Mouse (Mus musculus): ENCODE measurements around the gene Rnh1.

Rnh1 gene

GRCm38 (mm10) chr7:141172116-141173006 lies at the start of gene Rnh1:
Rnh1 (minus strand) TSS chr7:141172857.
- peak; percentile 91 for DNase-seq (ENCODE audit: low spot score in 2 of 2)

GRCm38 (mm10) chr7:141222126-141222467 lies 49.4 kb upstream of the Rnh1 start:
- no peak for DNase-seq (ENCODE audit: low spot score in 2 of 2)

DNA sequence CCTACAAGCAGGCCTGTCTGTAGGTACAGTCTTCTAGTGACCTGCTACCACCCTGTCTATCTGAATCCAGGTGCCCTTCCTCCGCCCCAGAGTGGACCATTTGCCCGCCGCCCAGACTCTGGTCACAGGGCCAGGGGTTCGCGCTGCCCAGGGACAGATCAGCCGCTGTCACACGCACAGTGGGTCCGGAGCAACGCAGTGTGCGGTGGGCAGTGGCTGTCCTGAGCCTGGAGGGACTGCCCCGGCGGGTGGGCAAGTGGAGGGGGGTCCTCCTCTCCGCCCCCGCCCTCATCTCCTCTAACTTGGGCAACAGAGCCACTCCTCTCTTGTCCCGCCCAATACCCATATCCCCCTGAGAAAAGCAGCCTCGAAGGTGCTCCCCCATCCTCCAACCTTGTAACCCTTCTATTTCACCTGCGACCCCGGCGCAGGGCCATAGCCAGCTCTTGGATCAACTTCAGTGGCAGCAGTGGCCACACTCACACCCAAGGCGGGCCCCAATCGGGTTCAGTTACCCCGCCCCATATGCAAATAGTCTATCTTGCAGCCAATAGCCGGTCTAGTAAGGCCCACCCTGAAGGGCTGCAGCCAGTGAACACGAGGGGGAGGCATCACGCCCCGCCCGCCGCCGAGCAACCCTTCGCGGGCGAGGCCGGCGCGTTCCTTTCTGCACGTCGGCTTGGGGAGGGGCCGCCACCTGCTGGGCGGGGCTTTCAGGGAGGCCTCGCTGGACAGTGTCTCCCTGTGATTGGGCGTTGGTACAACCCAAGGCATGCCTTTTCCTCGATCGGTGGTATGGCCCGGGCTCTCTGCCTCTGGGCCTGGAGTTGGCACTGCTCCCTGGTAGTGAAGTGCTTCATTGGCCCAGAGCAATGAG lies 48.8 kb upstream of the Rnh1 start:
- peak; percentile 90 to 93 for DNase-seq (ENCODE audit: low spot score in 2 of 2)

DNA sequence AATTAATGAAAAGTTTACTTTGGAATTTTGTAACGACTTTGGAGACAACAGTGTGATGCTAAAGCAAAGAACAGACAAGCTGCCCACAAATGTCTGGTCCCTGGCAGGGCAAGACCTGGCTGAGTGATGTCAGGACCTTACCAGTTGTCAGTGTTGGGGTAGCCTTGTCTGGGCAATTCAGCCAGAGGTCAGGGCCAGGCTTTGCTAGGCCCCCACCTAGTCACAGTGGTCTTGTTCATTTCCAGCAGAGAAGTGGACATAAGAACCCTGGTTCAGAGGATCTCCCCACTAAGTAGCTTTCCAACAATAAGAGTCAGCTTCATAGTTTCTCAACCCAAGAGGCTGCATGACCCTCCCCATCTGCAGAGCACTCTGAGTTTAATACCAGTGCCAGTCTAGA lies 47.7 kb upstream of the Rnh1 start:
- no peak for DNase-seq (ENCODE audit: low spot score in 2 of 2)

GRCm38 (mm10) chr7:141219558-141220099 lies 47.0 kb upstream of the Rnh1 start:
- DNase-seq (ENCODE audit: low spot score in 2 of 2) = no peak

- DNase-seq (ENCODE audit: low spot score in 2 of 2) = no peak
Measured at GRCm38 (mm10) chr7:141218557-141219133, 46.0 kb upstream of the Rnh1 start.

DNA sequence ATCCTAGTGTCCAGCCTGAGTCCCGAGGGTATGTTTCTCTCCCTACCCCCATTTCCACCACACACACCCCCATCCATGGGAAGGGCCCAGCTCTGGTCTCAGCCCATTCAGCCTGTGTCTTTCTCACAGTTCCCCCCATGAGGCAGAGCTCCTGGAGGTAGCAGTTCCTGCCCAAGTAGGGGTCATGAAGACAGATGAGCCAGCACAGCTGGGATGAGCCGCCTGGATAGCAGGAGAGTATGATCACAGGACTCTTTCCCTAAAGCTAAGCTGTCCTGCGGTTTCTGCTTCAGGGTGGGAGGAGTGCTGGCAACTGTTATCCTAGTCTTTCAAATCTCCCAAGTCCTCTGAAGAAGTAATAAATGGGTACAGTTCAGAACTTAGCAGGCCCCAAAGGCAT lies 45.5 kb upstream of the Rnh1 start:
- no peak for DNase-seq (ENCODE audit: low spot score in 2 of 2)

GRCm38 (mm10) chr7:141217343-141218013 lies 44.8 kb upstream of the Rnh1 start:
- DNase-seq (ENCODE audit: low spot score in 2 of 2) = no peak

GRCm38 (mm10) chr7:141216894-141217293 lies 44.2 kb upstream of the Rnh1 start:
- no peak for DNase-seq (ENCODE audit: low spot score in 2 of 2)

- DNase-seq (ENCODE audit: low spot score in 2 of 2) = no peak
Measured at GRCm38 (mm10) chr7:141215880-141216733, 43.5 kb upstream of the Rnh1 start.

- peak; percentile 71 to 74 for DNase-seq (ENCODE audit: low spot score in 2 of 2)
Measured at GRCm38 (mm10) chr7:141215101-141215879, 42.6 kb upstream of the Rnh1 start, which contains the start of gene Rassf7. Rassf7 (plus strand) TSS chr7:141215860.

DNA sequence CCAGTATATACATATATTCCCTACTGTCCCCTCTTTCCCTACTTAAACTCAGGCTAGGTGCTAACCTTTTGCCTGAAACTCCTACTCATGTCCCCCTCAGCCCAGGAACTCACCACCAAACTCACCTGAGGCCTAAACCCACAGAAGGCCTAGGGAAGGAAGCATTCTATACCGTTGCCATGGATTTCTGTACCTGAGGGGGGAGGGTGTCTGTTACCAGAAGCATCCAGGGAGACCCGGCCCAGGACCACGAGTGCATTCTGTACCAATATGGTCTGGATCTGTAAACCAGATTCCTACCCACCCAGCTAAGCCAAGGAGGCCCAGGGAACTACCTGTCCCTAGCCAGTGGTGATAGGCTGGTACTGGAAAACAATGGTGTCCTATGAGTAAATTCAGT lies 41.7 kb upstream of the Rnh1 start:
- DNase-seq (ENCODE audit: low spot score in 2 of 2) = no peak

DNA sequence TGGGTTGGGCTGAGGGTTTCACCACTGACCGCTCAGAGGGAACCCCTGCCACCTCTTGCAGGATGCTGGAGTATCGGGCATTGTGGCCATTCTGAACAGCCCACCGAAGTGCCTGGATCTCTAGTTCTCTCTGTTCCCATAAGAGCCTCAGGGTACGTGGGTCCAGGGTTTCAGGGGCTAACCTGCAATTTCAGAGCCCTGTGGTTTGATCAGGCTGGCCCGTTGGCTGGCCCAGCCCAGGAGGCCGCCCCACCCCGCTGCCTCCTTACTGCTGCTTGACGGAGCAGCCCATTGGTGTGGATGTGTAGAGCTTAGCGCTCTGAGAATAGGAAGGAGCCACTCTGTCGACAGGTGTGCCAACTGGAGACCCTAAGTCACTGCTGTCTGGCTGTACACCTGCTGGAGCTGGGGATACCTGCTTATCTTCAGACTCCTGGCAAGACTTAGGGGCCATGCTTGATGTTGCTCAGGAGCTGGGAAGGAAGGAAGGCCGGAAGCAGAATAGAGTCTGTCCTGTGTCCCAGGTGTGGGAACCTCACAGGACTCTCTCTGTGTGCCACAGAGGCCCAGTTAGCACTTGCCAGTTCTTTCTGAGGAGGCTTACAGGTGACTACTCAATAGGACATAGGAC lies 41.1 kb upstream of the Rnh1 start, which contains the start of gene Lmntd2:
Gene Lmntd2 (minus strand): TSS at position 476 of the 631 bp plus-strand sequence.
- no peak for DNase-seq (ENCODE audit: low spot score in 2 of 2)

DNA sequence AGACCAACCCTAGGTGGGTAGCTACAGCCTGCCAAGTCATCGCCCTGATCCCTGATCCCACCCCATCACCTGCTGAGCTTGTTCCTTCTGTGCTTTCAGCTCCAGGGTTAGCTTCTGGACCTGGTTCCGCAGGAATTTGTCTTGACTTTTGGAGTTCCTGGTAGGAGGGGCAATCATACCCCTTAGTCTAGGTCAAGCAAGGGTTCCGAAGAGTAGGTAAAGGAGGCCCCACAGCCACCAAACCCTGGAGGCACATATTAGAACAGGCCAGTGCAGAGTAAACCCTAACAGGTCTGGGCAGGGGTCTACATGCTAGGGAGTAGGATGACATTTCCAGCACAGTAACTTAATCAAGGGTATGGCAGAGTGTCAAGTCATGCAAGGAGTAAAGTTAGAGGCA lies 40.5 kb upstream of the Rnh1 start:
- no peak for DNase-seq (ENCODE audit: low spot score in 2 of 2)

- DNase-seq (ENCODE audit: low spot score in 2 of 2) = no peak
Measured at GRCm38 (mm10) chr7:141210606-141211131, 38.0 kb upstream of the Rnh1 start.

GRCm38 (mm10) chr7:141210137-141210536 lies 37.5 kb upstream of the Rnh1 start:
- no peak for DNase-seq (ENCODE audit: low spot score in 2 of 2)

DNA sequence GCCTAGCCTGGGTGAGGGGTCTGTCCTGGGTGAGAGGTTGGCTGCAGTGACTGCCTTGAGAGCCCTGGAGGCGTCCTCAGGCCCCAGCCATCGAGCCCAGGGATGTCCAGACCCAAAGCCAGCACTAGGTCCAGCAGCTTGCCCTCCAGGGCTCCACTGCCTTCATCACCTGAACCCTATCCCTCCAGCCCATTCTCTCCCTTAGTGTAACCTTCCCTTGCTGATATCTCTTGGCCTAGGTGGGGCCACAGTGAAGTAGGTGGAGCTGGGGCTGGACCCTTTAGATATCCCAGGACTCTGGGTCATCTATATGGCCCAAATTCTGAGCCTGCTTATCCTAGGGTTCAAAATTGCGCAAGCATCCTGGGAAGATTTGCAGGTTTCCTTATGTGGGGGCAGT lies 36.9 kb upstream of the Rnh1 start:
- DNase-seq (ENCODE audit: low spot score in 2 of 2) = no peak

DNA sequence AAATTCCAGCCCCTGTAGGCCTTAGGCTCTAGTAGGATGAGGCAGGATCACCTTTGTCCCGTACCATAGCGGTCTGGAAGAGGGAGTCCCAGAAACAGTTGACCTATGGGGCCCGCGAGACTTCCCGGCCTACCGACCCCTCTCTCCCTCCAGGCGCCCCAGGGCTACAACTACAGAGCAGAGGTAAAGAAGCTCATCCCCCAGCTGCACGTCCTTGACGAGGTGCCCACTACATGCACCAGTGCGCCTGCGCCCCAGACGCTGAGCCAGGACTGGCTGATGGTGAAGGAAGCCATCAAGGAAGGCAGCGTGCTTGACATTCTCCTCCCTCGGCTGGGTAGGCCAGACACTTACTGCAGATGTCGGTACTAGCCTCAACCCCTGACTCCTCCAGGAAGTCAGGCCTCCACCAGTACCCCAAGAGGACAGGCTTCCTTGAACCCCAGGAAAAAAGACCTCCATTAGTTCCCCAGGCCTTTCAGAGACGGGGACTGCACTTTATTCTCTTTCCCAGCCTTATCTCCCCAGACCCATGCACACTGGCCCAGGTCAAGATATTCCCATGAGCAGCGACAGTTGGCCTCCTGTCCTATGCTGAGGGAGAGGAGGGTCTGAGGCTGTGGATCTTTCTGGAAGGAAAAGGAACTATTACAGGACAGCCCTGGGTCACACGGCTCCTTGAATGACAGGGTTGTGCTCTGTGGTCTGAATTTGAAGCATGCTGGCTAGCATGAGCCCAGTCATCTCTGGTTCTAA lies 33.7 kb upstream of the Rnh1 start:
- DNase-seq (ENCODE audit: low spot score in 2 of 2) = no peak

Measured in right cerebral cortex, postnatal 36 days (tissue).